Mouse (Mus musculus): ENCODE data around the gene Ptch1. TPM values are rescaled to one million over a fixed set of nuclear protein-coding genes. Genes with fewer than 3 reads are reported as not detected.

The Ptch1 gene
- total and polyA plus RNA-seq, 3 experiments, result 7.5 to 79.0 (median 23.4) TPM

GRCm38 (mm10) chr13:63522832-63523231 is 50.6 kb downstream of the Ptch1 start:
- H3K36me3 ChIP-seq (ENCODE audit: control insufficient read depth in 1 of 2, insufficient read depth in 2 of 2, low read length in 2 of 2), result peaks cover 0 to 23% of the 10 kb centered on the region in 2 experiments; a peak in 2 of 4 replicates
- H3K9ac ChIP-seq (ENCODE audit: control insufficient read depth, low read depth, low read length, poor library complexity, severe bottlenecking), result no peak overlapping the region
- no peaks in the 10 kb centered on the region for H3K4me1 ChIP-seq (ENCODE audit: control insufficient read depth in 1 of 2, insufficient read depth in 2 of 2, low read length in 2 of 2)
- TF ChIP-seq RAD21 (IDR thresholded peaks at IDR 0.05; ENCODE audit: low read depth, low read length), result no peak
- TF ChIP-seq TCF12 (IDR thresholded peaks at IDR 0.05; ENCODE audit: low read depth, low read length), result no peak
- TF ChIP-seq USF1 (IDR thresholded peaks at IDR 0.05; ENCODE audit: low read depth, low read length), result no peak
- TF ChIP-seq CTCF (IDR thresholded peaks at IDR 0.05 in 2 of 3, conservative IDR thresholded peaks at IDR 0.05 in 1 of 3; ENCODE audit: control insufficient read depth in 1 of 3, insufficient read depth in 1 of 3, low read depth in 2 of 3, low read length in 3 of 3, poor library complexity in 1 of 3, severe bottlenecking in 1 of 3), result no peak
- no peak for TF ChIP-seq MYB (IDR thresholded peaks at IDR 0.05; ENCODE audit: low read depth, low read length)
- no peak for TF ChIP-seq MAFK (IDR thresholded peaks at IDR 0.05; ENCODE audit: borderline replicate concordance, low read depth, low read length)
- no peak for TF ChIP-seq MAZ (IDR thresholded peaks at IDR 0.05; ENCODE audit: low read depth, low read length)
- no peak for TF ChIP-seq ZNF384 (IDR thresholded peaks at IDR 0.05; ENCODE audit: low read depth, low read length)
- TF ChIP-seq SIN3A (IDR thresholded peaks at IDR 0.05; ENCODE audit: low read length), result no peak
- no peak for DNase-seq (ENCODE audit: low read depth, low spot score)
- no peaks in the 10 kb centered on the region for H3K79me2 ChIP-seq (ENCODE audit: control insufficient read depth, insufficient read depth, low read length, poor library complexity)
- no peaks in the 10 kb centered on the region for H3K9me3 ChIP-seq (replicated peaks; ENCODE audit: insufficient read depth, low read length)
- no peaks in the 10 kb centered on the region for H3K27me3 ChIP-seq (ENCODE audit: control insufficient read depth in 1 of 2, insufficient read depth in 2 of 2, low read length in 2 of 2)
- no peak overlapping the region for H3K4me3 ChIP-seq (ENCODE audit: control insufficient read depth in 1 of 2, insufficient read depth in 1 of 2, low read depth in 2 of 2, low read length in 2 of 2)
- no peak overlapping the region for H3K27ac ChIP-seq (ENCODE audit: control insufficient read depth, low read depth, low read length)

GRCm38 (mm10) chr13:63520110-63520509 is 53.3 kb downstream of the Ptch1 start:
- DNase-seq (ENCODE audit: low read depth, low spot score), result no peak
- Histone ChIP-seq H3K36me3 (ENCODE audit: control insufficient read depth in 1 of 2, insufficient read depth in 2 of 2, low read length in 2 of 2) (peaks cover 0 to 31% of the 10 kb centered on the region in 2 experiments; a peak in 2 of 4 replicates), H3K9ac (ENCODE audit: control insufficient read depth, low read depth, low read length, poor library complexity, severe bottlenecking) (no peak overlapping the region), H3K4me3 (ENCODE audit: control insufficient read depth in 1 of 2, insufficient read depth in 1 of 2, low read depth in 2 of 2, low read length in 2 of 2) (no peak overlapping the region), H3K27ac (ENCODE audit: control insufficient read depth, low read depth, low read length) (no peak overlapping the region), H3K4me1 (ENCODE audit: control insufficient read depth in 1 of 2, insufficient read depth in 2 of 2, low read length in 2 of 2) (no peaks in the 10 kb centered on the region), H3K9me3 (replicated peaks; ENCODE audit: insufficient read depth, low read length) (no peaks in the 10 kb centered on the region), H3K79me2 (ENCODE audit: control insufficient read depth, insufficient read depth, low read length, poor library complexity) (no peaks in the 10 kb centered on the region), H3K27me3 (ENCODE audit: control insufficient read depth in 1 of 2, insufficient read depth in 2 of 2, low read length in 2 of 2) (no peaks in the 10 kb centered on the region)
- no peak for TF ChIP-seq MYC (IDR thresholded peaks at IDR 0.05; ENCODE audit: low read depth, low read length)

GRCm38 (mm10) chr13:63516535-63516934 is 56.9 kb downstream of the Ptch1 start:
- H3K36me3 ChIP-seq (ENCODE audit: control insufficient read depth in 1 of 2, insufficient read depth in 2 of 2, low read length in 2 of 2), result peaks cover 0 to 28% of the 10 kb centered on the region in 2 experiments; a peak in 2 of 4 replicates
- DNase-seq (ENCODE audit: low read depth, low spot score), result no peak
- H3K9ac ChIP-seq (ENCODE audit: control insufficient read depth, low read depth, low read length, poor library complexity, severe bottlenecking), result no peak overlapping the region
- no peak overlapping the region for H3K27ac ChIP-seq (ENCODE audit: control insufficient read depth, low read depth, low read length)
- no peaks in the 10 kb centered on the region for H3K9me3 ChIP-seq (replicated peaks; ENCODE audit: insufficient read depth, low read length)
- H3K4me1 ChIP-seq (ENCODE audit: control insufficient read depth in 1 of 2, insufficient read depth in 2 of 2, low read length in 2 of 2), result no peaks in the 10 kb centered on the region
- no peaks in the 10 kb centered on the region for H3K27me3 ChIP-seq (ENCODE audit: control insufficient read depth in 1 of 2, insufficient read depth in 2 of 2, low read length in 2 of 2)
- H3K4me3 ChIP-seq (ENCODE audit: control insufficient read depth in 1 of 2, insufficient read depth in 1 of 2, low read depth in 2 of 2, low read length in 2 of 2), result no peak overlapping the region
- no peaks in the 10 kb centered on the region for H3K79me2 ChIP-seq (ENCODE audit: control insufficient read depth, insufficient read depth, low read length, poor library complexity)
- TF ChIP-seq POLR2AphosphoS2 (IDR thresholded peaks at IDR 0.05; ENCODE audit: low read length) (no peak), MAFK (IDR thresholded peaks at IDR 0.05; ENCODE audit: borderline replicate concordance, low read depth, low read length) (no peak), CHD2 (IDR thresholded peaks at IDR 0.05; ENCODE audit: low read length) (no peak), ZNF384 (IDR thresholded peaks at IDR 0.05; ENCODE audit: low read depth, low read length) (no peak), ELF1 (IDR thresholded peaks at IDR 0.05; ENCODE audit: low read depth, low read length) (no peak), CTCF (IDR thresholded peaks at IDR 0.05 in 2 of 3, conservative IDR thresholded peaks at IDR 0.05 in 1 of 3; ENCODE audit: control insufficient read depth in 1 of 3, insufficient read depth in 1 of 3, low read depth in 2 of 3, low read length in 3 of 3, poor library complexity in 1 of 3, severe bottlenecking in 1 of 3) (no peak), CHD1 (IDR thresholded peaks at IDR 0.05; ENCODE audit: low read depth, low read length) (no peak), MAZ (IDR thresholded peaks at IDR 0.05; ENCODE audit: low read depth, low read length) (no peak), MYC (IDR thresholded peaks at IDR 0.05; ENCODE audit: low read depth, low read length) (no peak)
